Mouse (Mus musculus): Measurements from ENCODE around the gene Actl10.

Actl10 gene

GRCm38 (mm10) chr2:154580586-154580985, 29.0 kb downstream of the Actl10 start:
- DNase-seq (ENCODE audit: low read depth, low spot score), result peak; percentile 76

- DNase-seq (ENCODE audit: low read depth, low spot score), result no peak
These were observed 29.8 kb downstream of the Actl10 start for GRCm38 (mm10) chr2:154581421-154581820.

DNA sequence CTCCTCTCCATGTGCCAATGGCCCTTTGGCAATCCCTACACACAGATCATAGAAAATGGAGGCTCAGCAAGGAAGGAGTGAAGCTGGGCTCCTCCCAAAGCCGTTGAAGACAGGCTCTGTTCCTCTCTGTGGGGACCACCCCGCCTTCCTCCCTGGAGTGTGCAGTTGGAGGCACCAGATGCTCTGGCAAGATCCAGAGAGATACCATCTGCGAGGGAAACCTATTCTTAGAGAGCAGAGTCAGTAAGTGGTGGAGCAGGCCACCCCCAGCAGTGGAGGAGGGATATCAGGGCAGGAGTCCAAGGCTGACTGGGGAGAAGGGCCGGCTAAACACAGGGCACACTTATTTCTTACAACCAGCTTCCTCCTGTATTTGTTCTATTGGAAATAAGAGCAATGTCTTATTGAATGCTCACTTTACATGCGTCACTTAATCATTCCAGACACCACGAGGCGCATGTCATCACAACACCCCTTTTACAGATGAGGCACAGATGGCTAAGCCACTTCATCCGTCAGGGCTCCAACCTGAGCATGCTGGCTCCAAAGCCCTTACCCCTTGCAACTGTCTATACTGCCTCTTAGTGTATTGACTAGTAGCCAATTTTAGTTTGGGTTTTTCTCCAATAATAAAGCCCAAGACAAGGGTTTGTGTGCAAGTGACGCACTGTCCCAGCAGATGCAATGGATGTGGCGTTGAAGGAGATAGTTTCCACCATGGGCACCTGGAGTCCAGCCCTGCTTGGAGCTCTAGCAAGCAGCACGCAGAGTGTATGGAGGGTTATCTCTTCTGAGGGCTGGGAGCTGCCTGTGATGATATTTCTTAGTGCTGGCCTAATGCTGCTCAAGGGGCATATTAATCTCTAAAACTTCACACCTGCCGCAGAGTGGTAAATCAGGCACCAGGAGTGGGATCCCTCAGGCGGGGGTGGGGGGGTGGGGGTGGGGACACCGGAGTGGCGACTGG, 32.6 kb downstream of the Actl10 start:
- DNase-seq (ENCODE audit: low read depth, low spot score), result no peak

GRCm38 (mm10) chr2:154584931-154585601, 33.5 kb downstream of the Actl10 start:
- DNase-seq (ENCODE audit: low read depth, low spot score), result no peak

DNA sequence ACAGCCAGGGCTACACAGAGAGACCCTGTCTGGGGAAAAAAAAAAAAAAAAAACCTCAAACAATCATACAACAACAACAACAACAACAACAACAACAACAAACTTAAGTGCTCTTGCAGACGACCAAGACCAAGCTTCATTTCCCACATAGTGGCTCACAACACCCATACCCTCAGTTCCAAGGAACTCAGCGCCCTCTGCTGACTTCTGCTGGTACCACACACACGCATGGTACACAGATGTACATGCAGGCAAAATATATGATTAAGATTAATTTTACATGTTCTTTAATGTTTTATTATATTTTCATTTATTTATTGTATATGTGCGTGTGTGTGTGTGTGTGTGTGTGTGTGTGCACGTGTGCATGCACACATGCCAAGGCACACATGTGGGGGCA, 34.8 kb downstream of the Actl10 start:
- DNase-seq (ENCODE audit: low read depth, low spot score), result no peak

- no peak for DNase-seq (ENCODE audit: low read depth, low spot score)
These were observed 37.5 kb downstream of the Actl10 start for GRCm38 (mm10) chr2:154589051-154589450.

DNA sequence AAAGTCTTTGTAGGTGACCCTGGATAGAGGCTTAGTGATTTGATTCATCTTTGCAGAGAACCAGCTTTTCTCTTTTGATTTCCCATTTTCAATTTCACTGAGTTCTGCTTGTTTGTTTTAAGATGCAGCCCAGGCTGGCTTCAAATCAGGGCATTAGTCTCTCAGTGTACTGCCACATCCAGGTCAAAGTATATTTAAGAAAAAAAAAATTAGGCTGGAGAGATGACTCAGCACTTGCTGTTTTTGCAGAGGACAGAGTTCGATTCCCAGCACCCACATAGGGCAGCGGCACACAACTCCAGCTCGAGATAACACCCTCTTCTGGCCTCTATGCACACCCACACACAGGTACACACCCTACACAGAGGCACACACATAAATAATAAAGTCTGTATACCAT, 39.7 kb downstream of the Actl10 start:
- no peak for DNase-seq (ENCODE audit: low read depth, low spot score)

GRCm38 (mm10) chr2:154593025-154593424, 41.4 kb downstream of the Actl10 start:
- DNase-seq (ENCODE audit: low read depth, low spot score), result no peak

- DNase-seq (ENCODE audit: low read depth, low spot score), result no peak
These were observed 44.2 kb downstream of the Actl10 start for GRCm38 (mm10) chr2:154595775-154596174.

DNA sequence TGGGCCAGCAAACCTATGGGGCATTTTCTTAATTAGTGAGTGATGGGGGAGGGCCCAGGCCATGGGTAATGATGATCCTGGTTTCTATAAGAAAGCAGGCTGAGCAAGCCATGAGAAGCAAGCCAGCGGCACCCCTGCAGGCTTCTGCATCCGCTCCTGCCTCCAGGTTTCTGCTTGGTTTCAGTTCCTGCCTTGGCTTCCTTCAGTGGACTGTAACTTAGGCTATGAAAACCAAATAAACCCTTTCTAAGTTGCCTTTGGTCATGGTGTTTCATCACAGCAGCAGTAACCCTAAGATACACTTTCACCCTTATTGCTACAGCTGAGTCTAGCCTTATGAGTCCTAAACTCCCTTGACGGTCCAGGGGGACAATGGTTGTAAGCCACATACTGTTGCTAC, 45.8 kb downstream of the Actl10 start:
- no peak for DNase-seq (ENCODE audit: low read depth, low spot score)

DNA sequence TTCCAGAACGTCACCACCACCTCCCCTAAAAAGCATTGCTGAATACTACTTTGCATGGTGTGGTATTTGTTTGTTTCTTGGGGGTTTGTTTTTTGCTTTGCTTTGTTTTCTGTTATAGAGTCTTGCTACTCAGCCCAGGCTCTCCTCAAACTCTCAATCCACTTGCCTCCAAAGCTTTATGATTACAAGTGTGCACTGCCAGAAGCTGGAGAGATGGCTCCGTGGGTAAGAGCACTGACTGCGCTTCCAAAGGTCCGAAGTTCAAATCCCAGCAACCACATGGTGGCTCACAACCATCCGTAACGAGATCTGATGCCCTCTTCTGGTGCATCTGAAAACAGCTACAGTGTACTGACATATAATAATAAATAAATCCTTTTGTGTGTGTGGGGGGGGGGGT, 49.0 kb downstream of the Actl10 start:
- DNase-seq (ENCODE audit: low read depth, low spot score), result no peak

- no peak for DNase-seq (ENCODE audit: low read depth, low spot score)
These were observed 49.7 kb downstream of the Actl10 start for GRCm38 (mm10) chr2:154601324-154601723.

Data from skeletal muscle tissue, adult 2 months (tissue).